Mouse (Mus musculus) ovary, adult 18-20 months (tissue): ENCODE data around the gene Rapgef2.
A peak's percentile ranks its signal among the peaks of the same experiment; 100 is the strongest.
"Not testable (repeated sequence)": the region's sequence is repeated elsewhere in the genome, so short reads cannot be mapped to it uniquely, and the experiment has no call there.

ENCODE experiments used
- DNase-seq: peaks from one replicate; pipeline ENCODE4 v3.0.0; 2022; ENCODE audit warnings: low spot score, mixed read lengths

Gene Rapgef2

DNA sequence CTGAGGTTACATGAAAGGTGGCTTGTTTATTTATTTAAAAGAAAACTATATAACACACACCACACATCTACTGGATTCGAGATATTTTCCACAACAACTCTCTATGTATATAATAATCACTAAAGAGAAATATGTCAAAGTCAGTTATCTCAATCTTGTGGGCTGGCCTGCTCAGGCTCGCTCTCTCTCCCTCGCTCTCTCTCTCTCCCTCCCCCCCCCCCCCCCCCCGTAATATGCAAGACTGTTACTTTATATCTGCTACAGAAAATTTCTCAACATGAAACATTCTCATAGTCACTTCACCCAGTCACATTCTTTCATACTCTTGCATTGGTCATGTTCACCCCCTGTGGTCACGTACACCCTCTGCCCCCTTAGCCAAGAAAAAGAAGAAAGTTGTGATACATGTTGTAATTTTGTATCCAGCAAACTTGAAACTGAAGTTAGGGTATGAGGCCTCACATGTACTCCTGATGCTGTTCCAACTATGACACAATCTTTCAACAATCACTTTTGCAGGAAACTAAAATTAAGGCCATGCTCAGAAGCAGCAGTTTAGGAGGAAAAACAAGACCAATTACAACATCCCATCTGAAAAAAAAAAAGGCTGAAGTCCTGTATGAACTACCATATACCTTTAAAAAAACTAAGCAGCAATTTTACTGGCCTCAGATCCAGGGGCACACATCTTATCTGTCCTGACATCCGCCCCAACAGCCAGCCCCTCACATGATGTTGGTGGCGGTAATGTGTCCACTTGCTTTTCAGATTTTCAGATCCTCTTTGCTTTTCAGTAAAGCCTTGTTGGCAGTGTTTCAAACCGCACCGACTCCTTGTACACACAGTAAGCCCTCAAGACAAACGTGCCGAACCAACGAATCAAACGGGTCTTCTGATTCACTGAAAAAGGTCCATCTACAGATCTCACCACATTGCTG, 52.6 kb downstream of the Rapgef2 start:
- peak; percentile 6 for DNase-seq

DNA sequence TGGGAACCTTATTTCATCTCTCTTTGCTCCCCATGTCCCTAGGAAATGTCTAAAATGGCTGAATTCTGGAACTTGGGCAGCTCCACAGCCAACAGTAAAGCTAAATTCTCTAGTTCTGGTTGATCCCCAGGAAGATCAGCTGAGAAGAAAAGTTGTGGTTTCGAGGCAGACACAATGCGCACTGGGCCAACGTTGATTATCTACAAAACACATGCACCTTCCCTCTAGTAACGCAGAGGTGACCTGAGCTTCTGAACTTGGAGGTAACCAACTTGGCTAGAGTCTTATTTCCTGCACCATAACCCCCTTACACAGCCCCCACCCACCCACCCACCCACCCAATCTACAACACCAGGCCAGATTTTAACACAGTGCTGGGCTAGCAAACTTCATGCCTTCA, 55.6 kb downstream of the Rapgef2 start:
- DNase-seq, result no peak

DNA sequence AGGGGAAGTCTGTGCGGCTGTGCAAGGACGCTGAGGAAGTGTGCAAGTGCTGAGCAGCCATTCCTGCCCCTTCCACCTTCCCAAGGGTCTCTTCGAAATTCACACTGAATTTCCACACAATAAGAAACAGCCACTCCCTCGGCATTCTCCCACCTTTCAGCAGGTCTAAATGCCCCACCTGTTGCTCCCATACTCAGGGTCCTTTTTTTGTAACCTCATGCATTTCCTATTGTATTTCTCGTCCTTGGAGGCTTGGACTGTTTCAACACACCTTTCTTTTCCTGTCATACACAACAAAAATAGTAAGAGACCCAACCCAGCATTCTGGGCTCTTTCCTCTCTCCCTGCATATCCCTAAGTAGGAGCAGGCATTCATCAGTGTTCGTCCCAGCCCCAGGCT, 56.8 kb downstream of the Rapgef2 start:
- no peak for DNase-seq

DNA sequence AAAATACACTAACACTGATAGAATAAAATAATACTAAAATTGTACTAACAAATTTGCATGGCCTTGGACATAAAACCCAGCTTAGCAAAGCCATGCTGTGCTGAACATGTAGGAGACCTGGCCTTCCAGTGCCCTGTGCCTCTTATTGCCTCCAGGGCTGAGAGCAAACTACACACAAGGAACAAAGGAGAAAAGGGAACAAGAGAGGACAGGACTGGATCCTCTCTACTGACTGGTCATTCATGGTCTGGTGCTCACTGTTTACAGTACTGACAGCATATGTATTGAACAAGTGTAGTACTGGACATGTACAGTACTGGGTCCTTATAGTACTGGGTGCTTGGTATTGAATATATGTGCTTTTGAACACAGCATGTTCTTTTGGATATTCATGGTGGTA, 58.0 kb downstream of the Rapgef2 start:
- DNase-seq, result no peak

DNA sequence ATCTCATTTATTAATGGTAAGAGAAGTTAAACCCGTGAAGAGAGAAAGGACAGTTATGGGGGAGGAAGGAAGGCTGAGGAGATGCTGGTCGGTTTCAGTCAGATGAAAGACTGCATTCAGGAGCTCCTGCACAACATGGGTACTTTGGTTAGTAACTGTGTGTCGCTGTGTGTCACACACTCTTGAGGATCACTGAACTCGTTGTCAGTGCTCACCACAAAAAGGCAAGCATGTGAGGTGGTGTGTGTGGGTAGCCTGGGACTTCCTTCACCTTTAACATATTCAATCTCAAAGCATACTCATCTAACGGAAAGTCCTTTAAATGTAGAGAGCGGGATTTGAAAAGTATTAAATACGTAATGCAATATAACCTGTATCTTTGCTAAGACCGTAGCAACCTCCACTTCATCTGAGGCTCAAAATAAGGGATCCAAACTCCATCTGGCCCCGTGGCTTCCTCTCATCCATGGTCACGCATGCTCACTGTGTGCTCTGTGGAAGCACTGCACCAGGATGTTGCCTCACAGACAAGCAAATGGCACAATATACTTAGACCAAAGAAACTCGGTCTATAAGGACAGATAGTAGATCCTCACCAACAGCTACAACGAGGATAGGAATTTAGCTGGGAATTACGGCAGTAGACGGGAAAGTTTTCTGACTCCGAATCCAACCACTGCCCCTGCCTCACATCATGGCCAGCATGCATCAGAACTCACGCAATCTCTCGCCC, 58.8 kb downstream of the Rapgef2 start:
- no peak for DNase-seq

DNA sequence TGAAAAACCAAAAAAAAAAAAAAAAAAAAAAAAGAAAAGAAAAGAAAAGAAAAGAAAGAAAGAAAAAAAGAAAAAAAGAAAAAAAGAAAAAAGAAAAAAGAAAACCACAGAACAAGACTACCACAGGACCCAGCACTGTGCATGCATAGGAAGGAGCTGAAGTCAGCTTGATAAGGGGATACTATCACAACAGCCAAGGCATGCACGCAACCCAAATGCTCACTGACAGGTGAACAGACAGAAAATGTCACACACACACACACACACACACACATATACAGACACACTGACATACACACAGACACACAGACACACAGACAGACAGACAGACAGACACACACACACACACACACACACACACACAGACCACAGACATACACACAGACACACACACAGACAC, 59.5 kb downstream of the Rapgef2 start:
- DNase-seq, result not testable (repeated sequence)

DNA sequence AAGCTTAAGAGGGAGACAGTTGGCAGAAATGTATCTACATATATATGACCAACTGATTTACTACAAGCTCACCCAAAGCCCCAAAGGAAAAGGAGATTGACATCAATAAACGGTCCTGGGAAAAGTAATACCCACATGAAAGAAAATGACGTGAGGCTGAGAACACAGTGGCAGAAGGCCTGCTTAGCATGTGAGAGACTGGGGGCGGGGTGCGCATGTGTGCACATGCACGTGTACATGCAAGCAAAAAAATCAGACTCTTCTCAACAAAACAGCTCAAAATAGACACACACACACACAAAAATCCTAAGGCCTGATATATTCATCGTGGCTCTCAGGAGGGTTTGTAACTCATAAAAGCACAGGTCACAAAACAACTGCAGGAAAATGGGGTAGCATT, 60.4 kb downstream of the Rapgef2 start:
- DNase-seq, result no peak

DNA sequence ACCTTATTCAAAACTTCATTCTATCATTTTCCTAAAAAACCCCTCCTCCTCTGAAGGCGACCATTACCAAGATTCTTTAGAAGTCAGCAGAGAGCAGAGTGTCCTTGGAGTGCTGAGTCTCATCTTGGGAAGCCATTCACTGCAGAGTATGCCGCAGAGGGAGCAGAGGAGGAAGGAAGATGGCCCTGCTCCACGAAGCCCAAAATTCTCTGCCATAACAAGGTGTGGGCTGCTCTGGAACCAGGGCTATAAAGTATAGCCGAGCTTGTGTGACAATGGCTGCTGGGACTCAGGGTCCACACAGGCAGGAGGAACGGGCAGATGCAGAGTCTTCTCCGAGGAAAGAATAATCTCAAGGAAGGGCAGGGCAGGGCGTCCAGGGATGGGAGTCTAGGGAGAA, 62.0 kb downstream of the Rapgef2 start:
- DNase-seq, result no peak

DNA sequence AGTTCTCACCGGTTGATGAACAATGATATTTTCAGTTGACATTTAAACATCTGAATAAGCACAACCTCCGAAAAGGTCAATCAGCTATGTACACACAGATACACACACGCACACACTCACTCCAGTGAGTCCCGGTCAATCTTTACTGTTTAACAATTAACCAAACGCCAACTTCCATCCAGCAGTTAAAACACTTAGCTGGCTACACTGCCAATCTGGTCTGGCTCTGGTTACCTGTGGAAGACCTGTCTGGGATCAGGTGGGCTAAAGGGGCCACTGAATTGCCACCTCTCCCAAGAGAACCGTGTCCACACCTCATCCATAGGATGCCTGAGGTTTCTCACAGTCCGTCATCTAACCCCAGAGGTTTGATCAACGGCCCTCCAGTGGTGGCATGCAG, 63.0 kb downstream of the Rapgef2 start:
- no peak for DNase-seq

DNA sequence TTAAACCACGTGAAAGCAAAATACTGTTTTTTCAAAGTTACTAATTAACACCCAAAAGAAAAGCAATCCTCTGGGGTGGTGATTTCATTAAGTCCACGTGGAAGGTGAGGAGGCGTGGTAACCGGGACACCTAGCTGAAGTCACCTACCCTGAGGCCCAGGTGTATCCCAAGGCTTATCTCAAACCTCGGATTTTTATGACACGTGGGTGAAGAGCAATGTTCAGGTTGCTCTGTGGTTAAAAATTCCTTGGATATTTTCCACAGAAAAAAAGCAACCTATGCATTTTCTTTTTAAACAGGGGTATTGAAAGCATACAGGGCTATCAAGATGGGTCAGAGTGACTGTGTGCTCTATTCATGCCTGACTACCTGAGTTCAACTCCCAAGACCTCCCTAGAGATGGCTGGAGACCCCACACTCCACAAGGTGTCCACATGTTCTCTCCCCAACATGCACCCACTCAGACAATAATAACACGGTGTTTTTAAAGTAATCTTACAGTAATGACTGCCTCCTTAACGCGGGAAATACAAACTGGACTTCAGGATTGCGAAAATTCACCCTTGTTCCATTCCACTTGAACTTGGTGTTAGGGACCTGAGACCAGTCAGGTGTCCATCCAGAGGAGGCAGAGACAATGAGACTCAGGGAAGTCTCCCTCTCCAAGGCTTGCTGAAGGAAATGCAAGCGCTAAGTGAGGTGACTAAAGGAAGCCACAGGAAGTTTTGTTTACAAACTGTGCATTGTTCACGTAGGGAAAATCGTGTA, 63.9 kb downstream of the Rapgef2 start:
- DNase-seq, result no peak

DNA sequence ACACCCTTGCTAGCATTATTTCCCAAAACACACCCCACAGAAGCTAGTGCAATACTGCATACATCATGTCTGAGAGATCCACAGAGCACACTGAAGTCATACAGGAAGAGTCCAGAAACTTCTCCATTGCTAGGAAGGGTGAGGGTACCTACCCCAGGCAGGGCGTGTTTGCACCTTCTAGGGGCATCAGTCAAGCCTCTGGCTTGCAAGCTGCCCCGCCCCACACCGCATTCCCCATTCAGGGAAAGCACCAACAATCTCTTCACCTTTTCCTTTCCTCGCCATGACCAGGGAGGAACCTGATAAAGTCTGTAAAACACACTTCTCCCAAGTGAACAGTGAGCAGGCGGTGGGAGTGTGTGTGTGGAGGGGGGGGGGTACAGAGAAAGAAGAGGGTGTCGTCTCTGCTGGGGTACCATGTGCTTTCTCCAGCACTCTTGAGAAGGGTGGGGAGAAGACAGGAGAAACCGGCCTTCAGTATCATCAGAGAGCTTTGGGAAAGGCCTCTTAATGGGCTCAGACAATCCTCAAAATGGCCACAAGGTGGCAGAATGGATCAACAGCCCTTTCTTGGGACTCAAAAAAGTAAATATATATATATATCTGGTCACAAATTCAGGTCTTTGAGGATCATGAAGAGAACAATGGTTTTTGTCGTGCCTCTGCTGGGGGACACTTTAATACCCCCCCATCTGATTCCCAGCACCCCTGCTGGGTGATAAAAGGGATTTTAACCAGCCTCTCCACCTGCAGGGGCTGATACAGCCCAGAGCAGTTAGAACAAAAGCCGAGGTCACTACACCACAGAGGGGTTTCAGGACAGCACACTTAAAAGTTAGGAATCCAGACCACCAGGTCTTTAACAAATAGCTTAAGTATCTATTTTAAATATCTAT, 64.8 kb downstream of the Rapgef2 start:
- no peak for DNase-seq

DNA sequence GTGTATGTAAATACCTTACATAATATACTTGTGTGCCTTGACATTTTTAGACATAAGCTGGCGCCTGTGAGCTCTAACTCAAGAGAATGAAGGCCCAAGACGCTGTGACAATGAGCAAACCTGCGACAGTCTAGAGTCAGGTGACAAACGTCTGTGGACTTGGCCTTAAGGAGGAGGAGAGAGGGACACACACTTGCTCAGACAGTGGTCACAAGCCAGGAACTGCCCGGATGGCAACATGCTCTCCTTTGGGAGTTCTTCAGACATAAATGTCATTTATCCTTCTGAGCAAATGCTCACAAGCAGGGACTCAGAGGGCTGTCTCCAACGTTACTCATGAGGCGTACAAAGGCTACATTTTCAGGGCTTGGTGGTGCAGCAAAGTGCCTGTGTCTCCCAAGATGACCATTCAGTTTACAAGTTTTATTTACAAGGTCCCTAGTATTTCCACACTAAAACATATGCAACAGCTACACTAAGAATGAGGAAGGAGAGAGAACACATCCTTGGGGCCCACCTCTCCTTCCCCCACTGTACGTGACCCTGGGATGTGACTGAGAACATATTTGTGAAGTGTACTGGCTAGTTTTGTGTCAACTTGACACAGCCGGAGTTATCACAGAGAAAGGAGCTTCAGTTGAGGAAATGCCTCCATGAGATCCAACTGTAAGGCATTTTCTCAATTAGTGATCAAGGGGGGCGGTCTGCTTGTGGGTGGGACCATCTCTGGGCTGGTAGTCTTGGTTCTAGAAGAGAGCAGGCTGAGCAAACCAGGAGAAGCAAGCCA, 67.0 kb downstream of the Rapgef2 start:
- DNase-seq, result no peak

DNA sequence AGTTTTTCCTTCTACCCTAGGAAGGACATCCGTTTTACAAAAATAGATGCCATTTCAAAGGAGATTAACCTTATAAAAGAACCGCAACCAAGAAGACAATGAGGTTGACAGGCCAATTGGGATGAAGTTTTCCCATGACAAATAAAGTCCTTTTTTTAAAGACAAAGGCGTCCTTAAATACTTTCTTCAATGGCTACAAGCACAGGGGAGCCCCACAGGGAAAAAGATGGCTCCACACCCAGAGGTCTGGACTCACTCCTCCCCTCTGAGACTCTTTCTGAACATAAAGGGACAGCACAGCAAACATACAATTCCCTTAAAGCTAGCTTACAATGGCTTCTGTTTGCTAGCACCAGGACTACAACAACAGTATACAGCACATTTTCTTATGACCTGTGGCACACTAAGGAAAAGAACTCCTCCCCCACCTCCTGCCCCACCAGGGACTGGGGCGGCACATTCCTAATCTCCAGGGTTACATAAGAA, 67.7 kb downstream of the Rapgef2 start:
- no peak for DNase-seq

DNA sequence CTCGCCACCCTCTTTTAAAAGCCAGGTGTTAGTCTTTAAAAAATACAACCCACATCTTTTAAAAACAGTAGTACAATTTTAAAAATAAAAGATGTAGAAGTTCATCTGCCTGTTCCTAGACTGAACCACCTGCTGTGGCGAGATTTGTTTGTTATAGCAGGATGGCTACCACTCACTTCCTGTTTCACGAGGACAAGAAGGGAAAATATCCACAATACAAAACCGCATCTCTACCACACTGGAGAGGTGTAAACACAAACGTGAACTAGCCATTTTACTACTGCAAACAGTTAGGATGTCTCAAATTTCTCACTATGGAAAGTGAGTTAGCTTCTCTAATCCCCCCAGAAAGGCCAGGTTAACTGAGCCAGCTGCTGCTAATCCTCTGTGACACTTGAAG, 76.1 kb downstream of the Rapgef2 start:
- no peak for DNase-seq

DNA sequence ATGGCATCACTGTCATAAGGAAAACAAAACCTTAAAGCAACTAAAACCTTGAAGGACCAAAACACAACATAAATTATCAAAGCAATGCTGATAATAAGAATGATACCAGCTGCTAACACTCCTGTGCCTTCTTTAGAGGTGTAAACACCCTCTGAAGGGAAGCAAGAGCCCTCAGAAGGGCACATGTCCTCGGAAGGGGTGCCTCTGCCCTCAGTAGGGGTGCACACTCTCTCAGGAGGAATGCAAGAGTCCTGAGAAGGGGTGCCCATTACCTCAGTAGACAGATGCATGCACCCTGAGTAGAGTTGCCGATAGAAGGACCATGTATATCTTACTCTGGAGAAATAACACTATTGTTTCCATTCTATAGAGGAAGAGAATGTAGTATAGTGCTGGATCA, 79.1 kb downstream of the Rapgef2 start:
- DNase-seq, result no peak

DNA sequence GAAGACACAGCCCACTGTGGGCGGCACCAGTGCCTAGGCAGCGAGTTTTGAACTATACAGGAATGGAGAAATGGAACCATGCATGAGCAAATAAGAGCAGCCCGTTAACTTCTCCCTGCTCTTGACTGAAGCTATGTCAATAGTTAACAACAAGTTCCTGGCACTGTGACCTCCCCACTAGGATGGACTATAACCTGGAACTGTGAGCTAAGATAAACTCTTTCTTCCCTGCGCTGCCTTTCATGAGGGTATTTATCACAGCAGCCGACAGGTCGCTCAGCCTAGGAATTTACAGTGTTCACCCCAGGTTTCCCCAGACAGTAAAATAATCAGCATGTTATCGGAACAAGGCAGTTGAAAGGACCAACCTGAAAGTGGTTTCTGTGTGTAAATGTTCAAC, 79.8 kb downstream of the Rapgef2 start:
- no peak for DNase-seq

DNA sequence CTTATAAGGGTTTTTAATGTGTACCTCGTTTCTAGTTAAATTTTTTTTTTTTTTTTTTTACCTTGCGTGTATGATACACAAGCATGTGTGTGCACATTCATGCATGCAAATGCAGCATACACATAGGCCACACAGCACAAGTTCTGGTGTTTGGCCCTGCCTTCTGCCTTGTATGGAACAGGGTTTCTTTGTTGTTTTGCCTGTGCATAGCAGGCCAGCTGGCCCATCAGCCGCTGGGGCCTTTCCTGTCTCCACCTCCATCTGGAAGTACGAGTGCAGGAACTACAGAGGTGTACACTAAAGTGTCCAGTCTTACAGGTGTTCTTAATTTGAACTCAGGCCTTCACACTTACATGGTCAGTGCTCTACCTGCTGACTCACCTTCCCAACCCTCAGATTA, 80.3 kb downstream of the Rapgef2 start:
- DNase-seq, result no peak

DNA sequence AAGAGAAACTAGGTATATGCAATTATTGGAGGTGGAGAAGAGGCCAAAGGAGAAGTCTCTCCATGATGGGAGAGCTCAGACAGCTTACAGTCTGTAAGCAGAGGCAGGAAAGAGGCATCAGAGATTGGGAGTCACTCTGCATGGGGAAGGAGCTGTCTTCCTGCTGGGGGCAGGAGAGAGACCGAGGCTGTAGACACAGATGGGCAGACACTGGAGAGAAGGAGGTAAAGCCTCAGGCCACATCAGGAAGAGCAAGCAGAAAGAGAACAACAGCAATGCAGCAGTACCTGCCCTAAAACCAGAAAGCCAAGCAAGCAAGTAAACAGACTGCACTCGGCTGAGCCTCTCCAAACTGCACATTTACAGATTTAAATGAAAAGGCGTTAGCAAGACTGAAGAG, 81.2 kb downstream of the Rapgef2 start:
- DNase-seq, result no peak

DNA sequence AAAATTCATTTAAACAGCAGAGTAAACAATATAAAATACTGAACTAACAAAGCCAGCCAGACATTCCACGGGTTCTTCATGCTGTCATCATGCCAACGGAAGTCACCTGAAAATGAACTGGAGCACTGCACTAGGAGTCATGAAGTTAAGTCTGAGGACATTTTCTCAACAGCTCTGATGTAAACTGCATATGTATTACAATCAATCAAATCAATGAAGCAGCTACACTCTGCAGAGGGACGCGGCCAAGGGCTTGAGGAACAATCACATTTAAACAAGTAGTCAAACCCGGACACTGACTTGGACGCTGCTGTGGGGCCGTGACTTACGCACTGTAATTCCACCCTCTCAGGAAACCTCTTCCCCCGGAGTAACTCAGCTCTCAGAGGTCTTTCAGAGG, 82.1 kb downstream of the Rapgef2 start:
- no peak for DNase-seq

DNA sequence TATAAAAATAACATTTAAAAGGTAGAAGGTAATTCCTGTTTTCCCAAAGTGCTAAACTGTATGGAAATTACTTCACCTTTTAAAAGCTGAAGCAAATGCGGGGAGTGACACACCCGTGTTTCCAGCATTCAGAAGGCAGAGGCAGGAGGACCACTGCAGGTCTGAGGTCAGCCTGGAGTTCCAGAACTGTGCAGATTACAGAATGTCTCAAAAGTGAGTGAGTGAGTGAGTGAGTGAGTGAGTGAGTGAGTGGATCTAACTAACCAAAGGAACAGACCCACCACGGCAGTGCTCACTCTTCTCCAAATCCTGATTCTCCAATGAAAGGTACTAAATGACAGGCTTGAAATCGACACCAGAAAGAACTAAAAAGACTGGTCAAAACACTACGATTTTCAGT, 82.5 kb downstream of the Rapgef2 start:
- DNase-seq, result no peak

DNA sequence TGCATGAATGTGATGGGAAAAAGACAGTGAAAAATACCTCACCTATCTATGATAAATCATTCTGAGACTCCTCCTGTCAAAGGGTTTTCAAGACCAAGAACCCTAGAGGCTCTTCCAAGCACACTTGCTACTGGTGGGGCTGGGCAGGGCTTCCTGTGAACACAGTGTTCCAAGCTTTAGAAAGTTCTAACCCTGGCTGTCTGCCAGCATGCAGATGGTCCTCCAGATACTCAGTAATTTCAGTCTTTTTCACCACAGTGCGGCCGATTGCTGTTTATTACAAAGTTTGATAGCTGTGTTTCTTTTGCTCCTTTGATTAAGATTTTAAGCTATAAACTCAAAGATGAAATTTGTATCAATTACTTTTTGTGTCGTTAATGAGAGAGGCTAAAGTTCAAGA, 83.1 kb downstream of the Rapgef2 start:
- DNase-seq, result peak; percentile 31
